Mouse (Mus musculus) left cerebral cortex, adult 18-20 months (tissue): Measurements from ENCODE around the gene Zfp784. TPM values are rescaled to one million over a fixed set of nuclear protein-coding genes. Genes with fewer than 3 reads are reported as not detected.
"Not testable (repeated sequence)": the region's sequence is repeated elsewhere in the genome, so short reads cannot be mapped to it uniquely, and the experiment has no call there.

Source experiments
- DNase-seq, 2 experiments: peaks; one replicate each; pipeline ENCODE4 v3.0.0; 2021 to 2022; ENCODE audit warnings: low spot score in 2 of 2, mixed read lengths in 1 of 2
- long read RNA-seq, 2 experiments: library from polyadenylated mRNA; stranded (forward); transcript quantifications; one replicate each; pipeline ENCODE4 v2.0.0; 2021
- total RNA-seq, 2 experiments: library from RNA; stranded (reverse); gene quantifications; 2 replicates each; pipeline ENCODE4 v1.2.3; 2021

Zfp784 gene
- 1 to 10 TPM; 4.4 to 4.8 TPM for total RNA-seq
- long read RNA-seq, experiment 1, transcript Zfp784-201 (2 exons, 2,153 nt), result major isoform, 9 of 9 reads
- long read RNA-seq, experiment 1, partial matches to known transcripts, result 0 of 9 reads
- long read RNA-seq, experiment 1, other reads (novel, unspliced or antisense), result 0 of 9 reads
- long read RNA-seq, experiment 2, partial matches to known transcripts, result 1 of 4 reads
- long read RNA-seq, experiment 2, other reads (novel, unspliced or antisense), result 0 of 4 reads

DNA sequence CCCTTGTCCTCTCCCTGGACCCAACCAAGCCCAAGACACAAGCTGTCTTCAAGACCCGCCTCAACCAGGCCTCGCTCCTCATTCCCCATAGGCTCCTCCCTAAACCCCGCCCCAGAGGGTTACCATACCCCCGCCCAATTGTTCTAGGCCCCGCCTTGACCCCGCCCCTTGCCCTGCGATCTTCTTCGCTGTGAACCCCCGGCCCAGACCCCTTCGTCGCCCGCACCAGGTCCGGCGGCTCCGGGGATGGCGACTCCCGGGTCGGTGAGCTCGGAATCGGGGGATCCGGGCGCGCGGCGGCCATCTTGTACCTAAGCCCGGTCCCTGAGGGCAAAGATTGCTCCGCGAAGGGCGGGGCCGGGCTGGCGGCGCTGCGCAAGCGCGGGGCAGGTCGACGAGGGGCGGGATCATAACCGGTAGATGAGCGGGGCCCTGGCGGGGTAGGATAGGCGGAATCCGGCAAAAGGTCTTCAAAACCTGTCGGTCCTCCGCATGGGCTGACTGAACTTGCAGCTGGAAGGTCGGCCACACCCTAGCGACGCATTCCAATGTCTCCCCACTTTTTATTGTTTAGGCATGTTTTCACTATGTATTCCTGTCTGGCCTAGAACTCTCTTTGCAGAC, at the start of gene Zfp784:
Gene Zfp784, minus strand, starts transcription at position 338 of the 624 bp plus-strand sequence.
- DNase-seq, result peak; percentile 87 to 91

DNA sequence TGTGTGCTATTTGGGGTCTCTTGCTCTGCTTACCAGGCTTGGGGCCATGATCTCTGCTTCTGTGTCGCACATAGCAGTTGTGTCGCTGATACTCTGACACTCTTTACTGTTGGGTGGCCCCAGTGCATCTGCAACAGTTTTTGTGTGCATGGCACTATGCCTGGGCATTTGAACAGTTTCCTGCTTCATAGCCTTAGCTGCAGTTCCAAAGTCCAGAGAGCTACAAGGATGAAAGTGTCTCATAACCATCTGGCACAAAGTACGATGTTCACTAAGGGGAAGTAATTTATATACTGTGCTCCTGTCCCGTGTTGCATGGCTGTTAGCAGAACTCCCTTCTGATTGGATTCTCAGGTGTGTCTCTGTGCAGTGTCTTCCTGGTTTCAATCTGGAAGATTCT, 49.6 kb upstream of the Zfp784 start:
- no peak for DNase-seq

DNA sequence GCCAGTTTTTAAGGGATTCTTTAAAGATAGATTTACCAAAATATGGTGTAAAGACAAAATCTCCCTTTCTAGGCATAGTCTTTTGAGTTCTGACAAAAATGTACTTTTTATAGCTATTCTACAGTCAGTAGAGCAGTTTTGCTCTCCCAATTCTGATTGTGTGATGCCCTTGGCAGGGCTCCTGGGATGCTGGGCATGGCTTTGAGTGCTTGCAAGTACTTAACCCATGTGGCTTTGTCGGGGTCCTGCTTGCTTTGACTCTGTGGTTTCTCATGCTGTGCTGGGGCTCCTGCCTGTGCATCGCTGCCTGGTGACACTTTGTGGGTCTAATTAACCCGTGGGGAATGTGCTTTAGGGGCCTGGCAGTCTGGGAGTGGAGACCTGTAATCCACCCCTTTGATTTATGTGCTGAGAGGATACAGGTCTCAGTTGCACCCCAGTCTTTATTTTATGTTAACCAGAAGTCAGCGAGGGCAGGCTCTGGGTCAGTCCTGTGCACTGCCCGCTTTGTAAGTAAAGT, 48.7 kb upstream of the Zfp784 start:
- no peak for DNase-seq

DNA sequence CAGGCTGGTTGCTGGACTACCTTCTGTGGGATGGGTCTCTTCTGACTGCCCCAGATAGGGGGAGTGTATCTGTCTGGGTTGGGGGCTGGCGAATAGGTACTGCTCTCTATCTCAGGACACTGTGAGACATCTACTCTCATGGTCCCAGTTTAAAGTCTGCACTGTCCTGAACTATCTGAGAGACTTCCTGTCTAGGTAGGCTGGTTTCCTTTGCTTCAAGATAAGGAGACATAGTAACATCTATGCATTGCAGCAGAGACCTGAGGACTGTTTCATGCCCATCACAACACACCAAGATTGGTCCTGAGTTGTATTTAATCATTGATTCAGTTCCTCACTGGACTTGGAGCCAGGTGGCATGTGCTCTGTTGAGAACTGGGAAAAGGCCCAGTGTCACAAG, 47.3 kb upstream of the Zfp784 start:
- no peak for DNase-seq

DNA sequence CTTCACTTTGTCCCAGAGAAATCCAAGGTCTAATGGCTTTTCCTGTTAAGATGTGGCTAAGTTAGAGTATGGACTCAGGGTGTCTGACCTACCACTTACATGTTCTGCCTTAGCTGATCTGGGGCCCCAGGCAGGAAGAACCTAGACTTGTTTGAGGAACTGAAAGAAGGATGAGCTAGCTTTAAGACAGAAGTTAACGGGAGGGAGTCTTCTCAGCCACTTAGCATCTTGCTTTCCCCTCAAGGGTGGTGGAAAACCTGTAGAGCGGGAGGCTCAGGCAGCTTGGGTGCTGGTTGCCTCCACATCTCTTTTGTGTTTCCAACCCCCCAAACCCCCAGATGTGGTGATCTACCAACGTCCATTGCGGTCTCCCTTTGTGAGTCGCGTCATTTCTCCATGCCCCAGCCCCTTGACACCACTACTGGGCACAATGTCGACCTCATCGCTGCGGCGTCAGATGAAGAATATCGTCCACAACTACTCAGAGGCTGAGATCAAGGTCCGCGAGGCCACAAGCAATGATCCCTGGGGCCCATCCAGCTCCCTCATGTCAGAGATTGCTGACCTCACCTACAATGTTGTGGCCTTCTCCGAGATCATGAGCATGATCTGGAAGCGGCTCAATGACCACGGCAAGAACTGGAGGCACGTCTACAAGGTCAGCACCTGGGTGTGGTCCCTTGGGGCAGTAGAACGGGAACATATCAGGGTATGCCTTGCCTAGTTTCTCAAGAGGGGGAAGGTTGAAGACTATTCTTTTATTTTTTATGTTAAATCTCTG, 45.3 kb upstream of the Zfp784 start:
- DNase-seq, result no peak

DNA sequence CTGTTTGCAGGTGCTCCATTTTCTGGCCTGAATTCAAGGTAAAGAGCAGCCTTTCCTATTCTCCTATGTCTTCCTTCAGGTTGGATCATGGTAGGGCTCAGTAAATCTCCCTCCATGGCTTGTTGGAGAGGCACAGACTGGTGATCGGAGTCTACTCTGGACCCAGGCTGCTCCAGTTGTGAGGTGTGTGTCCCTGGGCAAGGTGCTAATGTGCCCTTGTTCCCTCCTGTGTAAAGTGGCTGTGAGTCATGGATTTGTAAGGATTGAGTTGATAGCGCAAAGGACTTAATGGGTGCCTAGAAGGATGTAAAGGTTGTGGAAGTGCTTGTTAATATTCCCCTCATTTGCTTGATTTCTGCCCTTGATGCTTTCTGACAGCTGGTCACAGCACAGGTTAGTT, 43.7 kb upstream of the Zfp784 start:
- DNase-seq, result no peak

DNA sequence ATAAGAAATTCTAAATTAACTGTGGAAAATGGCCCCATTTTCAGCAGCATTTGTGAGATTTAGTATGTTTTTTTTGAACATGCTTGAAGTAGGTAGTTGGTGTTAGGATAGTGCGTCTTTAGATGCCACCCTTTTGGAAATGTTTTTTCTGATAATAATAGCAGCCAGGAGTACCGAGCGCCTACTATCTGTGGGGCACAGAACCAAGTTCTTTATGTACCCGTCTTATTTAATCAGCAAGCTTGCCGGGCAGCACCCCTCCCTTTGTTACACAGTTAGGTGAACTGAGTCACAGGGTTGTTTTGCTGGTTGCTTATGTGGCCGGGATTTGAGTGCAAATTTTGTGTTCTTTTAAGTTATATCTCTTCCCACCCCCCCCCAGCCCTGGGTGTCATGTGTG, 43.0 kb upstream of the Zfp784 start:
- no peak for DNase-seq

DNA sequence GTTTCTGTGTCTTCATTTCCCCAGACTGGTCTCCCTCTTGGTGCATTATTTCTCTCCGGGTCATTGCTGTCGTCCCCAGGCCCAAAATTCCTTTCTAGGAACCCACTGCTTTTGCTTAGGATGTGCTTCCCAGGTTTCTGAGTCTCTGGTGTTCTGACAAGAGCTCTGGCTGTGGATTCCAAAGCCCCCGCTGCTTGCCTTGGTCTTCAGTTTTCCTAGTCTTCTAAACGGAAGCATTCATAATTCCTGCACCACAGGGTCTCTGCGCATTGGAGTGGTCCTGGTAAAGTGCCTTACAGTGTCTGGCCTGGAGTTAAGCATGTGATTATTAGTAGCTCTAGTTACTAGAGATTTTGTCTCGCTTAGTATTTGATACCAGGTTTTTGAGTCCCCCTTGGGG, 42.6 kb upstream of the Zfp784 start:
- no peak for DNase-seq

DNA sequence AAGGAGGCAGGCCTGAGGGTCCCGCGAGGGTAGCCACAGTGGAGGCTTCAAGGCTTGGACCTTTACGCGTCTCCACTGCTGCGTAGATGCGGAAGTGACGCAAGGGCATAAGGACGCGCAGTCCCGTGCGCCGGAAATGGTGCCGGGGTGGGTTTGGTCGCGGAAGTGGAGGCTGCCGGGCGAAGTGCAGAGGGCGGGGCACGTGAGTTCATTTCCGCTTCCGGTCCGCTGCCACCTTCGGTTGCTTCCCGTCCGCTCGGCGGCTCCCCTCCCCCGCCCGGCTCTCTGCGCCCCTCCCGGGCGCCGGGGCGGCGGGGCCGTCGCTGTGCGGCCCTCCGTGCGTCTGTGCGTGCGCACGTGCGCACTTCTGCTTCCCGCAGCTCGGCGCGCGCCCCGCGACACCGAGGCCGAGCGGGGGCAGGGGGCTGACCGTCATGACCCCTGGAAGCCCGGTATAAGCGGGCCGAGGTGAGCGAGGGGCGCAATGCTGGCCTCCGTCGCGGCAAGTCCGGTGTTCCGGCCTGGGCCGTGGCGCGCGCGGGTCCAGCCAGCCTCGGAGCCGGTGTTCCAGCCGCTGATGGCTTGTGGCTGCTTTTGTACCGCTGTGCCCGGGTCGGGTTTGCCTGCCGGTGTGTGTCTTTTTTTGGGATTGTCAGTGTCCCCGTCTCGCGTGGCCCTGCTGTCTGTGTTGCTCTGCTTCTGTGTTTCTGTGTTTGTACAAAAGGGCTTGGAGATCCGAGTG, 41.9 kb upstream of the Zfp784 start, which contains the start of gene Epn1:
Gene Epn1, plus strand, starts transcription at position 226 of the 742 bp plus-strand sequence.
- DNase-seq, result peak; percentile 98

DNA sequence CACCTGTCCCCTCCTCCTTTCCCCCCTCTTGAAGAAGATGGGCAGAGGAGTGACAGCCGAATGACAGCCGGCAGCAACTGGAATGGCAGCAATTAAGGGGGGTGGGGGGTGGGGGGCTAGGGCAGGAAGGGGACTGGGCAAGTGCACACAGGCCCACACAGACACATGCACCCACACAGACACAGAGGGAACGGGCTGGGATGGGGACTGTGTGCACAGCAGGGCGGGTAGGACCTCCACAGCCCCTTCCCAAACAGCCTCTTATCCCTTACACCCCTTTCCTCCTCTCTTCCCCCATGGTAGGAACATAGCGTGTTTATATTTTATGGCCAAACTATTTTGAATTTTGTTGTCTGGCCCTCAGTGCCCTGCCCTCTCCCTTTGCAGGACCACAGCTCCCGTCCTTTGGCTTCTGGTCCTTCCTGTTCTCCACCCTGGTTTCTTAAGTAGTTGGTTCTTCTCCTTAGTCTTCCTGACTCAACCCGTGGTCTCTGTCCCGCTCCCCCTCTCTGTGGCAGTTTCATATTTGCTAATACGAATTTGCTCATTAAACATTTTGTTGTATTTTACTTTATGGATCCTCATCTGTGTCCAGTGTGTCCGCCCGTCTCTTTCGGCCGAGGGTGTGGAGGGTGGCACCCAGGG, 41.2 kb upstream of the Zfp784 start:
- not testable (repeated sequence) for DNase-seq

DNA sequence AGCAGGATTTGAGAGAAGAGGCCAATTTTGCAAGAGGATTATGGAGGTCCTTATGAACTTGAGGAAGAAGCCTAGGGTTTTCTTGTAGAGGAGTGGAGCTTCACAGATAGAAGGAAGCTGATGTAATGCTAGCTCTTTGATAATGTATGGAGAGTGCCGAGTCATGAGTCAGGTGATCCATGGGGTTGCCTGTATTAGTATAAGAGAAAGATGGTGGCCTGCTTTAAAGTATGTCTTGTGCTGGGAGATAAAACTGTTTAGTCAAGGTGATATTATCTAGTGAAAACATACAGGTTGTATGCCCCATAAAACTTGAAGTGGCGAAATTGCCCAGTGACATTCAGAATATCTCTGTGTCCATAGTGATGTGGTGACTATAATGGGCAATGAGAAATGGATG, 38.7 kb upstream of the Zfp784 start:
- no peak for DNase-seq

DNA sequence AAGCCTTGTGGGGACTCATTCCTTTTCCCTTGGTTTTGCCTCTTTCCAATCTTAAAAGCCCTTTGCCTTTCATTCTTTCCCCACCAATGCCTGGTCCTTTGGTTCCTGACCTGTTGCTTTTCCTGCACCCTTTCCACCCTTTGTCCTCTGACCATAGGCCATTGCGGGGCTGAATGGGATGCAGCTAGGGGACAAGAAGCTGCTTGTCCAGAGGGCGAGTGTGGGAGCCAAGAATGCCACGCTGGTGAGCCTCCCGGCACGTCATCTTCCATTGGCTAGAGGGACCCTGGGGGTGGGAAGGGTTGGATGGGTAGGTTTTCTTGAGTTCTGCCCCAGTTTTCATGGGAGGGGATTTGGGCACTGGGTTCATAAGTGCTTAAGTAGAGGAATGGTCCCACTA, 36.7 kb upstream of the Zfp784 start:
- DNase-seq, result no peak

DNA sequence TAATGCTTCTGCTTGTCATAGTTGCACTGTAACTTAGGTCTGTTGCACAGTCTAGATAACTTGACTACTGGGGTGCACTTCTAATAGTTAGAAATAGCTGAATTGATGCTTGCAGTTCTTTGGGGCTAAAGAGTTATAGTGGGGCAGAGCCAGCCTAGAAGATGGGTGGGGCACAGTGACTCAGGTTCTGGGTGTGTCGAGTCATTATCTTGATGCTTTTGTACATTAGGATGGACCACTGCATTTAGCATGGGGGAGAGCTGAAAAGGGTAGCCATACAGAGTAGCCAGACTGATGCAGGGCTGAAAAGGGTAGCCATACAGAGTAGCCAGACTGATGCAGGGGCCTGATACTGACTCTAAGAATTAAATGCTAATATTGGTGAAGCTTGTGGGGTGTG, 35.3 kb upstream of the Zfp784 start:
- DNase-seq, result no peak

DNA sequence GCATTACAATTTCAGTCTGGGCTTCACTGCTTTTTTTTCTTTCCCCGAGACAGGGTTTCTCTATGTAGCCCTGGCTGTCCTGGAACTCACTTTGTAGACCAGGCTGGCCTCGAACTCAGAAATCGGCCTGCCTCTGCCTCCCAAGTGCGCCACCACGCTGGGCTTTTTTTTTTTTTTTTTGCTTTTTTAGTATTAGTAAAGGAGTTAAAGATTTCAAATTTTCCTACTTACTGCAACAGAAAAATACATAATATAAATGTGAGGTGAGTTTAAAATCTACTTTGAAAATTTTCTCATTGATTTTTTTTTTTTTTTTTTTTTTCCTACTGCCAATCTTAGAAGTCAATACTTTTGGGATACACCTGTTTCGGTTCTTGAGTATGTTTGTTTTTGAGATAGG, 26.6 kb upstream of the Zfp784 start:
- DNase-seq, result no peak

DNA sequence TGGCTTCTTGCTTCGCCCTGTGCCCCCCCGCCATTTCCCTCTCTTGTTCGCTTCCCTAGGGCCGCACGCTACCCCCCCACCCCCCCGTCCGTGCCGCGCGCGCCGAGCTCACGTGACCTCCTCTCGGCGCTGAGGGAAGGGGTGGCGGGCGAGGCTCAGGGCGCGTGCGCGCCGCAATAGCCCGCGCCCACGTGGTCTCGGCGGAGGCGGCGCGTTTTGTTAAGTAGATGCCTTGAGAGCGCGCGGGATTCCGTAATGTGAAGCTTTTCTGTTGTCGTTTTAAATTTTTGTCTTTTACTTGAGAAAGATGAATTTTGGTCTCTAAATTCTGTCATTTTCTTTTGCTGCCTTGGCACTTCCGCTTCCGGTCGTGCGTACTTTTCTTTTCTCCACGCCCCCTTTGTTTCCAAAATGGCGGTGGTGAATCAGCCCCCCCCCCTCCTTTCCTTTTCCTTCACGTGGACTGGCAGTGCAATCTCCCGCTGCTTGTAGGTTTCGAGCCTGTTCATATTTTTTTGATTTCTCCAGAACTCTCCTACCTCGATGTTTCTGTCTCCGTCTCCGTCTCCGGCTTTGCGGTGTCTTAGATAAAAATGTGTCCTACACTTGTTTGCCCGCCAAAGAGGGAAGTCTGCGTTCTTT, 24.2 kb upstream of the Zfp784 start:
- DNase-seq, result peak in 1 of 2 experiments; percentile 72

DNA sequence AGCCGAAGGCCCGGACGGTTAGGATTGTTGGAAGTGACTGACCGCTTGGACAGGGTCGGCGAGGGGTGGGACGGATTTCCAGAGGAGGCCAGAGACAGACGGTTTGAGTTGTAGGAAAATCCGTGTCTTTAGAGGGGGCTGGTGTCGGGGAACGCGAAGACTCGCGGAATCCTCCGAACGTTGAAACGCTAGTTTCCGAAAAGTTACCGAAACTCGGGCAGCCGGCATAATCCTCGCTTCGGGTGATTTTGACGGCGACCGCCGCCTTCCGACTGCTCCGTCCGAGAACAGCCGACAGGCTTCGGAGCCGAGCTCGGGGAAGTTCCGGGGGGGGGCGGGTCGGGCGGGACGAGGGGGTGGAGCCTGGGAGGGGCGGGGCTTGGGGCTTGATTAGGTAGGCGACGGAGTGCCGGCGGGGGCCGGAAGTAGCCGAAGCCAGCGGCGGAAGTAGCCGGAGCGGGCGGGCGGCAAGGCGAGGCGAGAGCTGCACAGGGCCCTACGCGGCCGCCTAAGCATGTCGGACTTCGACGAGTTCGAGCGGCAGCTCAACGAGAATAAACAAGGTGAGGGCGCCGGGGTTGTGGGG, 23.6 kb upstream of the Zfp784 start, which contains the start of gene U2af2:
Gene U2af2, plus strand, starts transcription at position 370 of the 586 bp plus-strand sequence.
- DNase-seq, result peak; percentile 91 to 92

DNA sequence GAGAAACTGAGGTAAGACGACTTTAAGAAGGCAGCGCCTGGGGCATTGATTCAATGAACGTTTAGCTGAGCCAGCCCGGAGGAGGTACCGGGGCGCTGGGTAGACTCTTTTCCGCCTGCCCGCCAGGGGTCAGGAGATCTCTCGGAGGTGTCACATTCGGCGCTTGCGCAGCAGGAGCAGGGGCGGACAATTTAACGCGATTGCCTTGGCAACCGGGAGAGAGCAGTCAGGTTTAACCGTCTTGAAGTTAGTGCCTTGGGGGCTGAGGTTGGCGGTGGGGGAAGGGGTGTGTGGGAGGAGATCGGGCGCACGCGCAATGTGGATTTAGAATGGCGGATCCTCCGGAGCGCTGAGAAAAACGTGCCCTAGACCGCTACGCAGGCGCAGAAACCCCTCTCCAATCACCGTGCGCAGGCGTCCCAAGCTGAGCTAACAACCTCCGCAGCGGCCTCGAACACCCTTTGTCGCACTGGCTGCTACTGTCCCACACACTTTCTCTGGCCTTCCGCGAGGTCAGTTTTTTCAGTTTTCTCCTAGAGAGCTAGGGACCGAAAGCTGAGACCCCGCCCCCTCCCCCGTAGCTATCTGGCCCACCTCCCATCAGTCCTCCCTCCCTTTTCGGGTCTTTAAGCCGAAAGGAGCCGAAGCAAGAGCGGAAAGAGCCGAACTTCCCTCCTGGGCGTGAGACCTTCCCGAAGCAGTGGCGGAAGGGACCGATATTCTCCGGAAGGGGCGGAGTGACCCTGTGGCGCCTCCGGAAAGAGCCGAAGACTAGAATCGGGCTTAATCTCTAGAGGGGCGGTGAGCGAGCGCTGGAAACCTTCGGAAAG, 22.9 kb upstream of the Zfp784 start:
- DNase-seq, result peak; percentile 99 to 100

DNA sequence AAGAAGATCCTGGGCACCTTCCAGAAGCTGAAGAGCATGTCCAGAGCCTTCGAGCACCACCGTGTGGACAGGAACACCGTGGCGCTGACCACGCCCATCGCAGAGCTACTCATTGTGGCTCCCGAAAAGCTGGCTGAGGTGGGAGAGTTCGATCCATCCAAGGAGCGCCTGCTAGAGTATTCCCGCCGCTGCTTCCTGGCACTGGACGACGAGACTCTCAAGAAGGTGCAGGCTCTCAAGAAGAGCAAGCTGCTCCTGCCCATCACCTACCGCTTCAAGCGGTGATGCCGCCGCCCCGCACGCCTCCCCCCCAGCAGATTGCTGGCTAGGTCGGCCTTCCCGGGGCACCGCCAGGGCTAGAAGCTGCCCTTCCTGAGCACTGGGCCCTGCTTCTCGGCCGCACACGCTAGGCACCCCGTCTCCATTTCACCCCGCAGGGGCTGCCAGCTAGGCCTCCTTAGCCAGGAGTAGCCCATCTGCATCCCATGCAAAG, 22.0 kb upstream of the Zfp784 start:
- DNase-seq, result peak; percentile 70 to 75

DNA sequence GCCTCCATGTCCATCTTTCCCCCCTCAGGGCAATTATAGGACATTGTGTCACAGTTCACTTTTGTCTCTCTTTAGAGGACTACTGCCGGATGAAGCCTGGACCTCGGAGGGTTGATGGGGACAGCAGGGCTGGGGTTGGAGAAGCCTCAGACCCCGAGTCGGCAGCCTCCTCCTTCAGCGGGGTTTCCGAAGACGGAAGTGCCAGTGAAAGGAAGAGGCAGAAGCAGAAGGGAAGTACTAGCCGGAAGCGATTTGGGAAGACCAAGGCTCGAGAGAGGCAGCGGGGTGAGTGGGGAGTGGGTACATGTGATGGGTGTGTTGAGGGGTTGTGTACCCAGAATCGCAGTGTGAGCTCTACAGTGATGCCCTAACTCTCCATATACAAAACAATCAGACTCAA, 21.2 kb upstream of the Zfp784 start:
- no peak for DNase-seq
